Mouse (Mus musculus) T-cell, adult 2 months (primary cell): ENCODE measurements around the gene Olfr1110.
"Not testable (repeated sequence)": the region's sequence is repeated elsewhere in the genome, so short reads cannot be mapped to it uniquely, and the experiment has no call there.

ENCODE experiments used
- DNase-seq: peaks from one replicate; pipeline ENCODE4 v3.0.0; 2022; ENCODE audit warnings: low spot score

Gene Olfr1110

GRCm38 (mm10) chr2:87140200-87140599, at the start of gene Olfr1110:
Gene Olfr1110, minus strand, starts transcription at chr2:87140300.
- DNase-seq = no peak

GRCm38 (mm10) chr2:87187498-87187897, 47.4 kb upstream of the Olfr1110 start, which contains the start of gene Olfr1112:
Gene Olfr1112, plus strand, starts transcription at chr2:87187798.
- DNase-seq = no peak

GRCm38 (mm10) chr2:87167731-87168130, 27.6 kb upstream of the Olfr1110 start:
- not testable (repeated sequence) for DNase-seq

GRCm38 (mm10) chr2:87152524-87152923, 12.4 kb upstream of the Olfr1110 start, which contains the start of gene Olfr1111:
Gene Olfr1111, minus strand, starts transcription at chr2:87152624.
- no peak for DNase-seq

- DNase-seq = no peak
These were observed 25.6 kb downstream of the Olfr1110 start, which contains the start of gene Olfr259 for GRCm38 (mm10) chr2:87114467-87114866. Gene Olfr259, minus strand, starts transcription at chr2:87114567.

GRCm38 (mm10) chr2:87095908-87096307, 44.2 kb downstream of the Olfr1110 start, which contains the start of gene Olfr1109:
Gene Olfr1109, minus strand, starts transcription at chr2:87096008.
- DNase-seq = no peak
